Mouse (Mus musculus) embryonic facial prominence, embryonic 15.5 days (tissue): ENCODE results near the gene Adamtsl3. TPM values are rescaled to one million over a fixed set of nuclear protein-coding genes. Genes with fewer than 3 reads are reported as not detected.

Source experiments
- ATAC-seq: fragments of 200-750 bp; cut with Nextera tagmentation; 2 replicates; pipeline ENCODE4 v1.8.0; 2017; ENCODE audit warnings: low read depth, moderate TSS enrichment; ENCODE audit not compliant: insufficient number of reproducible peaks, low FRiP score, low TSS enrichment
- H3K27ac ChIP-seq: fragments of 300-500 bp; sonication (generic); replicated peaks from 2 replicates; pipeline ENCODE4 v1.5.1; 2015; ENCODE audit warnings: mild to moderate bottlenecking, inconsistent platforms
- H3K27me3 ChIP-seq: fragments of 300-500 bp; sonication (generic); 2 replicates; pipeline ENCODE4 v1.6.1; 2015; ENCODE audit warnings: inconsistent platforms
- H3K36me3 ChIP-seq: fragments of 300-500 bp; sonication (generic); 2 replicates; pipeline ENCODE4 v1.6.1; 2015; ENCODE audit warnings: mild to moderate bottlenecking, inconsistent platforms
- H3K4me1 ChIP-seq: fragments of 300-500 bp; sonication (generic); 2 replicates; pipeline ENCODE4 v1.6.1; 2015; ENCODE audit warnings: inconsistent platforms
- H3K4me2 ChIP-seq: fragments of 300-500 bp; sonication (generic); replicated peaks from 2 replicates; pipeline ENCODE4 v1.6.1; 2015; ENCODE audit warnings: mild to moderate bottlenecking, inconsistent platforms
- H3K4me3 ChIP-seq: fragments of 300-500 bp; sonication (generic); replicated peaks from 2 replicates; pipeline ENCODE4 v1.5.1; 2015; ENCODE audit warnings: mild to moderate bottlenecking, inconsistent platforms
- H3K9ac ChIP-seq: fragments of 300-500 bp; sonication (generic); 2 replicates; pipeline ENCODE4 v1.6.1; 2015; ENCODE audit warnings: inconsistent platforms
- H3K9me3 ChIP-seq: fragments of 300-500 bp; sonication (generic); replicated peaks from 2 replicates; pipeline ENCODE4 v1.6.1; 2016; ENCODE audit warnings: inconsistent platforms
- WGBS: fragments of 180-500 bp; shearing (Covaris S2); methylation state at CpG from one replicate; pipeline ENCODE4 v1.1.7; 2015; 5-methylcytosine and 5-hydroxymethylcytosine counted together
- polyA plus RNA-seq: library from polyadenylated mRNA; unstranded; fragments of >200 nt; fragmentation: Nextera tagmentation; extraction: Ambion mirVana; gene quantifications from 2 replicates; pipeline ENCODE4 v1.2.1, GENCODE M21; 2015

Adamtsl3 gene
- polyA plus RNA-seq, 1 experiment from 2014 or later: 3.4 TPM

GRCm38 (mm10) chr7:82360186-82360585, 24.7 kb downstream of the Adamtsl3 start:
- ATAC-seq: no peak
- WGBS: 85% methylated on average over 4 of the region's 4 CpGs
- H3K4me3 ChIP-seq: no peak overlapping the region
- no peaks in the 10 kb centered on the region for H3K36me3 ChIP-seq
- H3K27me3 ChIP-seq: no peaks in the 10 kb centered on the region
- H3K27ac ChIP-seq: no peak overlapping the region
- peaks cover 14% of the 10 kb centered on the region for H3K4me1 ChIP-seq
- no peaks in the 10 kb centered on the region for H3K9me3 ChIP-seq
- H3K4me2 ChIP-seq: no peak overlapping the region
- H3K9ac ChIP-seq: no peak overlapping the region

DNA sequence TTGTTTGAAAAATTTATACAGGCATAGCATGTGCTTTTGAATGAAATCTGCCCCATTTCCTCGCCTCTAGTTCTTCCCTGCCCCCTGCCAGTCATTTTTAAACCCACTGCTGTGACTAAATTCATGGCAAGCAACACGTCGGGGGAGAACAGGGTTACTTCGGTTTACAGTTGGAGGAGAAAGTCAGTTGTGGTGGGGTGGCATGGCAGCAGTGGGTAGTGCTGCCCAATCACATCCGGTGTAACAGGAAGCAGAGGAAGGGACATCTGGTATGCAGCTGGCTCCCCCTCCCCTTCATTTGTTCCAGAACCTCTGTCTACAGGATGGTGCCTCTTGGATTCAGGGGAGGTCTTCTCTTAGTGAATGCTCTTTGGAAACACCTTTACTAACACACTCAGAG, 25.6 kb downstream of the Adamtsl3 start:
- WGBS: 69% methylated on average over 5 of the region's 5 CpGs

DNA sequence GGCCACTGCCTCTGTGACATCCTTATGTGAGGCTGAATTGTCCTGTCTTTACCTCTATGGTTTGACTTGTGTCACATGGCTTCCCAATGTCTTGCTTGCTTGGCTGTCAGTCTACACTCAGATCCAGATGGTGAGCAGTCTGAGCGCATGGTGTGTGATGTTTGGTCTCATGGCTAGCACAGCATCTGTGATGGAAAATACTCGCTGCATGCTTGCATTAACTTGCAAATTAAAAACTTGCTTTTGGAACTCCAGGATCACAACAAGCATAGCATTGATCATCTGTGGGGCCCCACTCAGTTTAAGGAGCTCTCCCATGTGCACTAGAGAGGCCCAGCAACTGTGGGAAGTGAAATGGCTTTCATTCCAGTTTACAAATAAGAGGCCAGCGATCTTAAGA, 29.1 kb downstream of the Adamtsl3 start:
- 48% methylated on average over 3 of the region's 3 CpGs for WGBS

More for the DNA sequence above, 25.6 kb downstream of the Adamtsl3 start:
- peaks cover 19% of the 10 kb centered on the region for H3K4me1 ChIP-seq
- H3K4me3 ChIP-seq: no peak overlapping the region
- no peaks in the 10 kb centered on the region for H3K27me3 ChIP-seq
- H3K9me3 ChIP-seq: no peaks in the 10 kb centered on the region
- H3K27ac ChIP-seq: no peak overlapping the region
- no peak overlapping the region for H3K4me2 ChIP-seq
- H3K36me3 ChIP-seq: no peaks in the 10 kb centered on the region
- H3K9ac ChIP-seq: no peak overlapping the region
- no peak for ATAC-seq

DNA sequence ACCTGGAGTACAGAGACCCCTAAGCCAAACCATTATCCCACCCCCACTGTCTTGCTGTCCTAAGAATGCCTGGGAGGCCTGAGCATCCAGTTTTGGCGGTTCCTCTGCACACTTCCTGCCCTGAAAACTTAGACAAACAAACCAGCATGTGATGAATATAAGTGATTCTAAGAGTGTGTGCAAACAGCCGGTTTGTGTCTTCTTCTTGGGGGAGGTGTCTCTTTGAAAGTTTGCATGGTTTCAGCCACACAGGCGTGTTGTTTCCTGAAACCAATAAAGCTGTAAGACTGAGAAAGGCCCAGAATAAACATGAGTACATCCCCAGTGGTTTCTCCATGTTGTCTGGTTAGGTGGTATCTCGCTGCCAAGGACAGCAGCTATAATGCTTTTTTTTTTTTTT, 30.6 kb downstream of the Adamtsl3 start:
- H3K36me3 ChIP-seq: no peaks in the 10 kb centered on the region
- H3K27ac ChIP-seq: no peak overlapping the region
- no peaks in the 10 kb centered on the region for H3K9me3 ChIP-seq
- H3K27me3 ChIP-seq: no peaks in the 10 kb centered on the region
- H3K4me3 ChIP-seq: no peak overlapping the region
- no peak overlapping the region for H3K4me2 ChIP-seq
- 39% methylated on average over 4 of the region's 4 CpGs for WGBS
- H3K4me1 ChIP-seq: peaks cover 21% of the 10 kb centered on the region
- H3K9ac ChIP-seq: no peak overlapping the region
- no peak for ATAC-seq

More for the DNA sequence above, 29.1 kb downstream of the Adamtsl3 start:
- Histone ChIP-seq H3K27ac (peak overlapping the region; percentile 60), H3K36me3 (no peaks in the 10 kb centered on the region), H3K9me3 (no peaks in the 10 kb centered on the region), H3K27me3 (no peaks in the 10 kb centered on the region), H3K4me3 (no peak overlapping the region), H3K4me2 (no peak overlapping the region), H3K9ac (no peak overlapping the region), H3K4me1 (peaks cover 23% of the 10 kb centered on the region)
- ATAC-seq: no peak

GRCm38 (mm10) chr7:82366471-82366870, 31.0 kb downstream of the Adamtsl3 start:
- Histone ChIP-seq H3K4me3 (no peak overlapping the region), H3K4me2 (no peak overlapping the region), H3K9ac (no peak overlapping the region), H3K4me1 (peaks cover 21% of the 10 kb centered on the region), H3K9me3 (no peaks in the 10 kb centered on the region), H3K36me3 (no peaks in the 10 kb centered on the region), H3K27me3 (no peaks in the 10 kb centered on the region), H3K27ac (no peak overlapping the region)
- 58% methylated on average over 5 of the region's 5 CpGs for WGBS
- ATAC-seq: no peak

GRCm38 (mm10) chr7:82368047-82368446, 32.6 kb downstream of the Adamtsl3 start:
- H3K27me3 ChIP-seq: no peaks in the 10 kb centered on the region
- no peaks in the 10 kb centered on the region for H3K36me3 ChIP-seq
- ATAC-seq: no peak
- H3K4me3 ChIP-seq: no peak overlapping the region
- H3K4me2 ChIP-seq: no peak overlapping the region
- H3K9me3 ChIP-seq: no peaks in the 10 kb centered on the region
- no peak overlapping the region for H3K27ac ChIP-seq
- no peak overlapping the region for H3K9ac ChIP-seq
- 23% methylated on average over 2 of the region's 2 CpGs for WGBS
- peaks cover 21% of the 10 kb centered on the region for H3K4me1 ChIP-seq

DNA sequence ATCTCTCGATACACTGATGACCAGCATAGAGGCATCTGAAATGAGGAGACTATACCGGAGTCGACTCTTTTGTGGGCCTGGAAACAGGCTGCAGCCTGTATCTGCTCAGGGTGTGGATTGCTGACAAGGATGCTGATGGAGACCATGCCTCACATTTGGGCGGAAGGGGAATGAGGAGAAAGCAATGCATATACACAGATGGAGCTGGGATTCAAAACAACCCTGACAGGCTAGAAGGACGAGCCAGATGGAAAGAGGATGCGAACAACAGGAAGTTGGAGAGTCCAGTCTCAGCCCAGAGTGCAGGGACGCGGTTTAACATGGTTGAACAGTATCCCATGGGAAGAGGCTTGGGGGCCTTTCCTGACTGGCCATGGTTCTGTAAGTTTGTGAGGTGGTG, 34.6 kb downstream of the Adamtsl3 start:
- Histone ChIP-seq H3K27ac (no peak overlapping the region), H3K4me1 (peaks cover 10% of the 10 kb centered on the region; the same call in 1 of the 2 replicates), H3K27me3 (no peaks in the 10 kb centered on the region), H3K9me3 (no peaks in the 10 kb centered on the region), H3K9ac (no peak overlapping the region), H3K4me3 (no peak overlapping the region), H3K36me3 (no peaks in the 10 kb centered on the region), H3K4me2 (no peak overlapping the region)
- ATAC-seq: no peak
- whole genome bisulfite sequencing: 69% methylated on average over 8 of the region's 8 CpGs

DNA sequence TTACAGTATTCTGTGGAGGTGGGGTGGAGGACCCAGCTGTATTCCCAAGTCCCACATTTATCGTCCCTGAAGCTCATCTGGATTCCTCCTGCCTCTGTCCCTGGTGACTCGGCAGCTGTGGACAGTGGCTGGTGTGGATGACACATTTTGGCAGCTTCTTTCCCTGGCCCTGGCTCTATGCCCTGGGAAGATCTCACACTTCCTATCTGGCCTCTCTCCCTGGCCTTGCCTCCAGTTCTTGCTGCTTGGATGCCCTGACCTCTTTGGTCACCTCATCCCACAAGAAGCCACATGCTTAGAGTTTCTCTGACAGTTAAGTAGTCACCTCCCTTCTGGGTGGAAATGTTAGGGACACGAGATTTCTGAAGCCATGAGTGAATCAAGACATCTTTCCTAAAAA, 35.9 kb downstream of the Adamtsl3 start:
- no peak overlapping the region for H3K9ac ChIP-seq
- H3K27me3 ChIP-seq: no peaks in the 10 kb centered on the region
- no peak overlapping the region for H3K4me3 ChIP-seq
- no peak for ATAC-seq
- H3K27ac ChIP-seq: no peak overlapping the region
- WGBS: 55% methylated on average over 3 of the region's 3 CpGs
- H3K4me2 ChIP-seq: no peak overlapping the region
- H3K9me3 ChIP-seq: no peaks in the 10 kb centered on the region
- H3K4me1 ChIP-seq: peaks cover 3% of the 10 kb centered on the region; the same call in 1 of the 2 replicates
- H3K36me3 ChIP-seq: no peaks in the 10 kb centered on the region

- Histone ChIP-seq H3K9me3 (no peaks in the 10 kb centered on the region), H3K4me2 (no peak overlapping the region), H3K4me1 (no peaks in the 10 kb centered on the region), H3K36me3 (no peaks in the 10 kb centered on the region), H3K27me3 (no peaks in the 10 kb centered on the region), H3K27ac (no peak overlapping the region), H3K4me3 (no peak overlapping the region), H3K9ac (no peak overlapping the region)
- no peak for ATAC-seq
- 79% methylated on average over 1 of the region's 1 CpGs for WGBS
Observed at GRCm38 (mm10) chr7:82378311-82378710, 42.8 kb downstream of the Adamtsl3 start.

- Histone ChIP-seq H3K27ac (no peak overlapping the region), H3K4me2 (no peak overlapping the region), H3K9me3 (no peaks in the 10 kb centered on the region), H3K27me3 (no peaks in the 10 kb centered on the region), H3K4me1 (no peaks in the 10 kb centered on the region), H3K9ac (no peak overlapping the region), H3K4me3 (no peak overlapping the region), H3K36me3 (no peaks in the 10 kb centered on the region)
- WGBS: 63% methylated on average over 7 of the region's 7 CpGs
- ATAC-seq: no peak
Observed at GRCm38 (mm10) chr7:82379765-82380164, 44.3 kb downstream of the Adamtsl3 start.

GRCm38 (mm10) chr7:82382843-82383535, 47.5 kb downstream of the Adamtsl3 start:
- no peaks in the 10 kb centered on the region for H3K27me3 ChIP-seq
- no peaks in the 10 kb centered on the region for H3K36me3 ChIP-seq
- no peak overlapping the region for H3K4me3 ChIP-seq
- no peak overlapping the region for H3K27ac ChIP-seq
- H3K4me1 ChIP-seq: no peaks in the 10 kb centered on the region
- no peak overlapping the region for H3K4me2 ChIP-seq
- H3K9me3 ChIP-seq: no peaks in the 10 kb centered on the region
- 51% methylated on average over 4 of the region's 4 CpGs for whole genome bisulfite sequencing
- no peak for ATAC-seq
- H3K9ac ChIP-seq: no peak overlapping the region

DNA sequence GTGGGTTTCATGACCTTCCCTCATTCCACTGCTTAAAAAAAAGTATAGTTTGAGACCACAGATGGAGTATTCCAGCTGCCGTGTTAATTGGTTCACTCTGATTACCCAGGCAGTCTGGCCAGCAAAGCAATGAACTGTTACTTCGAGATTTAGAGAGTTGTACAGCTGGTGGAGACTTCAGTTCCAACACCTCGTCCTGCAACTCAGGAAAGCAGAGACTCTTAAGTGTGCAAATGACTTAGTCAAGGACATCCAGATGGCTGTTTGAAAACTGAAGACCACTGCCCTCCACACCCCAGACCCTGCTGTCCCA, 48.0 kb downstream of the Adamtsl3 start:
- Histone ChIP-seq H3K9ac (no peak overlapping the region), H3K36me3 (no peaks in the 10 kb centered on the region), H3K27me3 (no peaks in the 10 kb centered on the region), H3K4me3 (no peak overlapping the region), H3K27ac (no peak overlapping the region), H3K4me2 (no peak overlapping the region), H3K9me3 (no peaks in the 10 kb centered on the region), H3K4me1 (no peaks in the 10 kb centered on the region)
- WGBS: 56% methylated on average over 3 of the region's 3 CpGs
- no peak for ATAC-seq
